Mouse (Mus musculus): ENCODE results near the gene BC025920.

BC025920 gene

DNA sequence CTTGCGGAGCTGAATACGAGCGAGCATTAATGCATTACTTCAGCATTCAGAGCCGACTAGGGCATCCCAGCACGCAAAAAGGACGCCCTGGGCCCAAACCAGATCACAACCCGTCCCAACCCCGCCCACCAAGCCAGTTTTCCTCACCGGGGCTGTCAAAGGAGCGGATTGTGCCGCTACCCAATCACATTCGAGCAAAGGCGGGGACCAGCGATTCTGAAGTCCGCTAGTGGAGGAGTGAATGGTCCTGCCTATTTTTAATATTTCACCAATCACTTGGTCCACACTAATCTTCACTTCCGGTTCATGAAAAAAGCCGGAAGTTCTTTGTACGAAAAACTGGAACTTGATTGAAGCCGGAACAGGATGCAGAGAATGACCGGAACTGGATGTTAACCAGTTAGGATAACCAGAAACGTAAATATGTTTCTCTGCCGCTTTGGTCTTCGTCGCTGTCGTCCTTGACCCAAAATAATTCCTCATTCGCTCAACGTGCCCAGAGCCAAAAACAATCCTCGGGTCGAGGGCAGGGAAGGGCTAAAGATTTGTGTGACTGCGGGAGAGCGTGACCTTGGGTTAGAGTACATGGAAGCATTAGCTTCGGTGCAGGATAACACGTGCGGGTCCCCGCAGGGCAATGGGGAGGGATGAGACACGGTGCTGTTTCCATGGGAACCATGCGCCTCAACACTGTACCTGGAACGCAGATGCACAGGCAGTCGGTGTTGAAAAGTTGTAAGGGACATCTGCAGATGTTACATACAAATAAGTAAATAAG, at the start of gene BC025920:
Gene BC025920, plus strand, starts transcription at position 297 of the 778 bp plus-strand sequence.
- in situ Hi-C loops (cut with MboI): no loop called here

DNA sequence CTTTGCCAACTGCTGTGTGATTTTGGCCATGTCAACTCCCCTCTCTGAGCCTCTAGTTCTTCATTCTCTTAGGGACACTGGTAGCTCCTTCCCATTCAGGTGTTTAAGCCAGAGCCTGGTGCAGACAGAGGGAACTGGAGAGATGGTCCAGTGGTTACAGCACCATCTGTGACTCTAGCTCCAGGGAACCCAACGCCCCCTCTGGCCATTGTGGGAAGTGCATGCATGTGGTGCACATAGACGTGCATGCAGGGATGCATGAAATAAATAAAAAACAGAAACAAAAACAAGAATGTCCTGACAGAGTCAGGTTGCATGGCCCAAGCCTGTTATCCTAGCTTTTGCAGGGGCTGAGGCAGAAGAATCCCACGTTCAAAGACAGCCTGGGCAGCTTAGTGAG, 49.8 kb upstream of the BC025920 start:
- in situ Hi-C loops (cut with MboI): no loop called here

DNA sequence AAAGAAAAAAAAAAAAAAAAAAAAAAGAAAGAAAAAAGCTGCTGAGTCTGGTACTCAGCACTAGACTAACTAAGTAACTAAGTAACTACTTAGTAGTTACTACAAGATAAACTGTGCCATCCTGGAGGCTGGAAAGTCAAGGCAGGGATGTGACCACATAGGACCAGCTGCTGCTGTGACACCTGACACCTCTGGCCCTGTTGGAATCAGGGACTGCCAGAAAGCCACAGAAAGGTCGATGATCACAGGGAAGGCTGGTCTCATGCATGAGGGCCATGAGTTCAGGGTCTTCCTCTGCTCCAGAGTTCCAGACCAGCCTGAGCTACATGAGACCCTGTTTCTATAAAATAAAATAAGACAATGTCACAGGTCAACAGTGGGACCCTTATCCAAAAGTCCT, 48.6 kb upstream of the BC025920 start:
- in situ Hi-C loops (cut with MboI): no loop called here

GRCm38 (mm10) chr10:81559163-81559626, 46.9 kb upstream of the BC025920 start, which contains the start of gene Aes:
Gene Aes, plus strand, starts transcription at chr10:81559488.
- in situ Hi-C loops (cut with MboI): no loop called here

DNA sequence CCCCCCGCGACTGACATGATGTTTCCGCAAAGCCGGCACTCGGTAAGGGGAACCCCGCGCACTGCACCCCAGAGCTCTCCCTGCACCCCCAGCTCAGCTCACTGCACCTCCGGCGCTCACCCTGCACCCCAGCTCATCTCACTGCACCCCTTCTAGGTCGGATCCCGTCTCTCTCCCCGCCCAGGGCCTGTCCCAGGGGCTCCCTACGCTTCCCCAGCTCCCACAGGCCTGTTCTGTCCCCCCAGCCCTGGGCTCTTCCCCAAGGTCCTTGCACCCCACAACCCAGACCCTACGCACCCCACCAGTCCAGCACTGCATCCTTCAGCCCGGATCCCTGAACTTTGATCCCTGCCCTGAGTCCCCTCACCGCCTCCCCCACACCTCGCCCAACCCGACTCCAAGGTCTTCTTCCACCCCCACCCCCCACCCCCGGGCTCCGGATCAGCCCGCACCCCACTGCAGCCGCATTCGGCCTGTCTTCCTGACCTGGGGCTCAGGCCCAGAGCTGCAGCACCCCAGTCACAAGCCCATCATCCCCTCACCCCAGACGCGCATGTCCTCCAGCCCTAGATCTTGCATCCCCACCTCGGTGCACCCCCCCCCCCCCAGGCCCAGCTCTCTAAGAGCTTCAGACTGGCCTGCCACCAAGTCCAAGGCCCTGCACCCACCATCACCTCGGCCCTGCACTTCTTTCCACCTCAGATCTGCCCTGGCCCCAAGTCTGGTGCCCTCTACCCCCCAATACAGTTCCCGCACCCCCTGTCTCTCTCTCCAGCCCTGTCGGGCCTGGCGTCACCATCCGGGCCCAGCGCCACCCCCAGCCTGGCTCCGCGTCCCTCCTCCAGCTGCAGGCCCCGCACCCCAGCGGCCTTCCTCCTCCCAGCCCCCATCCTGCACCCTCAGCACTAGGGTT, 46.2 kb upstream of the BC025920 start:
- in situ Hi-C loops (cut with MboI): no loop called here

DNA sequence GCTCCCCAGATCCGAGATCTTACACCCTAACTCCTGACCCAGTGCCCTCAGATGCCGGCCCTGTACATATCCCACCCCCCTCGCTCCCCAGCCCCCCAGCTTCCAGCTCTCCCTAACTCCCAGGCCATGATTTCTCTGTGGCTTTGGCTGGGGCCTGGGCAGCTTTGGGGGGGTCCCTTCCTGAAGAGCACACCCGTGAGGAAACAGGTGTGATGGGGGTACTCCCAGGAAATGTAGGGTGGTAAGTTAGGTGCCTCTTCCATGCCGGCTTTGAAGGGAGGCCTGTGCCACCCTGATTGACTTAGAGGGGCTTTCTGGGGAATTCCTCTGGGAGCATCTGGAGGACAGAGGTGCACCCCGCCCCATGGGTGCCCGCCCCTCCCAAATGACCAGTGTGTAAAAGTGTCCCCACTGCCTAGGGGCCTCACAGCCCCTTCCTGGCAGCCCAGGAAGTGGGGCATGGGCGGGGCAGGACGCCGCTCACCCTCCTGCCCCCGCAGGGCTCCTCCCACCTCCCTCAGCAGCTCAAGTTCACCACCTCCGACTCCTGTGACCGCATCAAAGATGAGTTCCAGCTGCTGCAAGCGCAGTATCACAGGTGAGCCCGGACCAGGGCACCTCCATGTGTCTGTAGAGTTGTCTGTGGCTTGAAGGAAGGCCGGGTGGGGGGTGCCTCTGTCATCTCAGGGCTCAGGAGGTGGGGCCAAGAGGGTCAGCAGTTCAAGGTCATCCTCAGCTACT, 45.2 kb upstream of the BC025920 start:
- in situ Hi-C loops (cut with MboI): no loop called here

DNA sequence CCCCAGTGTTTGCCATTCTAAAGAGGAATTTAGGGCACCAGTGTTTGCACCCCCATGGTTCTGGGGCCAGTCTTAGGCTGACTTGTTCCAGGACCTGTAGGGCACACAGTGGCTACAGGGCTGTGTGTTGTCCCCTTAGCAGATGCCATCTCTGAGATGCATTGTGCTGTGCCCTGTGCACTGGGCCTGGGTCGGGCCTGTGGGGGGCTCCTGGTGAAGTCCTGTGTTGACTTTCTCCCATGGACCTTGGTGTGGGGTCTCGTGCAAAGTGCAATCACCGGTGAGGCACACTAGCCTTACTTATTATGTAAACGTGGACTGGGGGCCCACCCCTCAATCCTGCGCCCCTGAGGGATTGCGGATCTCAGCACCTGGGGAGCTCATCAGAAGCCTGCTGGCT, 43.7 kb upstream of the BC025920 start:
- in situ Hi-C loops (cut with MboI): no loop called here

DNA sequence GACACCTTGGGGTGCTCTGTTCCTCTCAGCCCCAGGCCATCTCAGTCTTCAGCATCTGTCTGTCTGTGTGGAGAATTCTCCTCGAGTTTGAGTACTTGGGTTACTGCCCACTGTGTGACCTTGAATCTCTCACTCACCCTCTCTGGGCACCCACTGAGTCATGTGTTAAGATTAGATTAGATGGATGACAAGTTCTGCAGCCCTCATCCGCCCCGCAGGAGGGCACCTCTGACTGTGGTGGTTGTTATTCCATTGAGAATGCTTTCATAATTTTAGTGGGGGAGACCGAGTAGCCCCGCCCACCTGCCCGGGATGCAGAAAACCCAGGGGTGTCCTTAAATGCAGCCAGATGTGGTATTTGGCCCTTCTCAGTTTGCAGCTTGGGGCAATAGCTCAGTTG, 42.6 kb upstream of the BC025920 start:
- in situ Hi-C loops (cut with MboI): no loop called here

- in situ Hi-C loops (cut with MboI): no loop called here
Measured at GRCm38 (mm10) chr10:81564216-81564615, 41.9 kb upstream of the BC025920 start.

GRCm38 (mm10) chr10:81564734-81565133, 41.3 kb upstream of the BC025920 start:
- in situ Hi-C loops (cut with MboI): loop anchor here (5.0 kb wide), 1 partner anchor 38 kb away; the partner anchor contains the start of gene Tle6

DNA sequence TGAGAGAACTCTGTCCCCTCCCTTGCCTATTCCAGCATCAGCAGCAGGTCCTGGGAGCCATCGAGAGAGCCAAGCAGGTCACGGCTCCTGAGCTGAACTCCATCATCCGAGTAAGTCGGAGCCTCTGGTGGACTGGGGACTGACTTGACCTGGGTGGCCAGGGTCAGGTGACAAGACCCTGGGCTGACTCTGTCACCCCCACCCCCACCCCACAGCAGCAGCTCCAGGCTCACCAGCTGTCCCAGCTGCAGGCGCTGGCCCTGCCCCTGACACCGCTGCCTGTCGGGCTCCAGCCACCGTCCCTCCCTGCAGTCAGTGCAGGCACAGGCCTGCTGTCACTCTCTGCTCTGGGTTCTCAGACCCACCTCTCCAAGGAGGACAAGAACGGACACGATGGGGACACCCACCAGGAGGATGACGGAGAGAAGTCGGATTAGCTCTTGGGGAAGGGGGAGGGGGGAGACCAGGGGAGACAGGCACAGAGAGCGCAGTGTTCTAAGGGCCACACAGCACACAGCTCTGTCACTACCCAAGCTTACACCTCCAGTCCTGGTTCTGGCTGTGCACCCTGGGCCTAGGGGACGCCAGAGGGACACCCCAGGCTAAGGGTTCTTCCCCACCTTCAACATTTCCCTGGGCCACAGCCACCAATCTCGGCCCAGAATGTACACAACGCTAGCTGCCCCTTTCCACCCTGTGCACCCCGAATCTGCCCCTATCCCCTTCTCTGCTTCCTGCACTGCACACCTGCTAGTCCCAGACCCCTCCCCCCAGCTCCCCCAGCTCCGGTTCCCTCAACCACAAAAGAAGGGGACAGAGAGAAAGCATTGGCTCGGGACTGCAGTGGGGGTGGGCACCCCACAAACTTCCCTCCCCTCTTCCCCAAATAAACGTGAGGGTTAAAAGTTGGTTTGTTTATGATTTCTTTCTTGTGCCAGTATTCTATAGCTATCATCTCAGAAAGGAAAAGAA, 40.5 kb upstream of the BC025920 start:
- in situ Hi-C loops (cut with MboI): loop anchor here (5.0 kb wide), 1 partner anchor 37 kb away; the partner anchor contains the start of gene Tle6

DNA sequence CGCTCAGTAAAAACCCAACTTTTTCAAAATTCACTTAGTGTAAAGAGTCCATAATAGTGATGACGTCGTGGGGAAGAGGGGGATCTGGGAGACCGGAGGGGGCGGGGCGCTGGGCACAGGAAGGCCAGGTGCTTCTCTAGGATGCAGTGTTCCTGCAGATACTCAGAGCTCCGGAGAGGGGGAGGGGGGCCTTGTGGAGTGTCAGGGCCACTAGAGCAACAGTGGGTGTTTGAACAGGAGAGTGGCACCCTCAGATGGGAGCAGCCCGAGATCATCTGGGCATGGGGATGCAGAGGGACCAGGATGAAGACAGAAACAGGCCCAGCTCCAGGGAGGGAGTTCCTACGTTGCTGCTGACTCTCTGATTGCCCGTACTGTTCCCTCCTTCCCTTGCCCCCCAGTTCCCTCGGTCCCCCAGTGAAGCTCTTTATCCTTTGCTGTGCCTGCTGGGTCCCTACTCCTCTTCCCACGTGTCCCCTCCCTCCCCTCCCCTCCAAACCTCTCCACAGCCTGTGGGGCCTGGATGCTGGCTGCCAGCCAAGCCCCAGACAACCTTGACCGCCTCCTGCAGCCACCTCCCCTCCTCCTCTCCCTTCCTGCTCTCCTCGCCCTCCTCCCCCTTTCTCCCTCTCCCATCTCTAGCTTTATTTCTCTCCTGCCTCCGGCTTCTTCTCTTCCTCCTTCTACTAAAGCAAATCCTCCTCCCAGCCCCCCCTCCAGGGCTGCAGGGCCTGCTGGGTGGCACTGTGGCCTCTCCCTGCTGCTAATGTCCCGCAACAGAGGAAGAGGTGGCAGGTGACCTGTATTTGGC, 37.5 kb upstream of the BC025920 start:
- in situ Hi-C loops (cut with MboI): loop anchor here (5.0 kb wide), 1 partner anchor 34 kb away; the partner anchor contains the start of gene Tle6

- in situ Hi-C loops (cut with MboI): loop anchor here (5.0 kb wide), 1 partner anchor 33 kb away; the partner anchor contains the start of gene Tle6
Measured at GRCm38 (mm10) chr10:81569507-81570237, 36.4 kb upstream of the BC025920 start.

DNA sequence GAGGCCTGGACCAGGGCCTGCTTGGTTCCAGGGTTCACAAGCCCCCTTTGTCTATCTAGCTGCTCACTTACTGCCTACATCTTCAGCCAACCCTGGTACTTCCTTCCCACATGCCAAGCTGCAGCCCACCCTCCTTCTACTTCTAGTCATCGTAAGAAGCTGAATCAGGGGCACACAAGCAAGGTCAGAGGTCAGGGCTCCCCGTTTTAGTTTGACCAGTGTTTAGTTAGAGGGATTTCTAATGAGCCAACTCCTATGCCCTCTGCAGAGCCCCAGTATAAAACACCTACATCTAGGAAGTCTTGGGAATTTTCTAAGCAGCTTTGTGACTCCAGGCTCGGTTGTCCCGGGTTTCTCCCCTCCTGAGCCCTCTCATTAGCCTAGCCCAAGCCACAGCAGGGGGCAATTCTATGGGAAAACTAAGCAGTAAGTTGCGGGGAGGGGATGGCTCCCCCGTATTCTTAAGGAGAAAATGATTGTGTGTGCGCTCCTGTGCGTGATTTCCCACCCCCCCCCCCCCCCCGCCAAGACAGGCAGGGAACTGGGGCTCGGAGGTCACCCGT, 35.8 kb upstream of the BC025920 start:
- in situ Hi-C loops (cut with MboI): no loop called here

GRCm38 (mm10) chr10:81570831-81571500, 35.1 kb upstream of the BC025920 start:
- in situ Hi-C loops (cut with MboI): no loop called here

GRCm38 (mm10) chr10:81571501-81571876, 34.6 kb upstream of the BC025920 start:
- in situ Hi-C loops (cut with MboI): no loop called here

- in situ Hi-C loops (cut with MboI): no loop called here
Measured at GRCm38 (mm10) chr10:81572133-81572671, 33.9 kb upstream of the BC025920 start.

DNA sequence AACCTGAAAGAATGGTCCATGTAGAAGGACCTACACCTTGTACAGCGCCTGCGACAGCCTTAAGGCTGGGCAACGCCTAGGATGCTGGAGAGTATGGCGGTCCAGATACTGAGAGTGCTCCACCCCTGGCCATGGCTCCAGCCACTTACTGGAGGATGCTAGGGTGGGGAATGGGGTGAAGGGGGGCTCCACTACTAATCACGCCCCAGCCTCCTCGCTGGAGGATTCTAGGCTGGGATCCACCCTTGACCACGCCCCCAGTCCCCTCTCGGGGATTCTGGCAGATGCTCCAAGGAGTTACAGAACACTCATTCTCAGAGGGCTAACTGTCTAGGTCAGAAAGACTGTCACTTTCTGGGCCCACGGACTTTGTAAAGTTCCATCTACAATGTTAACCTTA, 33.1 kb upstream of the BC025920 start:
- in situ Hi-C loops (cut with MboI): no loop called here
